In genomic region chr5:112788441-112788840, GRCm38 (mm10) we compare ENCODE assay signal across 23 mouse cellular contexts.
DNase-seq lines count a peak whose midpoint lies in the region; ATAC-seq and TF ChIP-seq lines count a peak whose summit lies in the region.
"Had no signal": no experiment of that assay in that cellular context is flagged by ENCODE, and none has a peak within 500 bp of the region (broad histone marks: within the 10 kb centered on the region; RNA-seq: fewer than 3 reads in every experiment).

No protein-coding gene starts in this region.

- DNase-seq in gastrocnemius, adult 2 months: no peak
- DNase-seq in gastrocnemius, postnatal 36 days: no peak
- peak; percentile 74 for DNase-seq in midbrain, embryonic 11.5 days (ENCODE audit: low spot score, missing footprints)
- DNase-seq in midbrain, postnatal 0 days (ENCODE audit: low spot score): no peak
- peak; percentile 61 for DNase-seq in brain, adult 2 months (ENCODE audit: low read depth, low spot score)
- DNase-seq in telencephalon, adult 2 months (ENCODE audit: low read depth, low spot score): peak; percentile 54
- no peak for DNase-seq in layer of hippocampus, adult 9-11 months
- no peak for DNase-seq in thymus, adult 18-20 months
- DNase-seq: adrenal gland, adult 2 months; adrenal gland, adult 8-10 months; adrenal gland, postnatal 10 days; adrenal gland, postnatal 14 days; adrenal gland, postnatal 25 days; adrenal gland, postnatal 36 days; B cell, adult 2 months; cerebellum, adult 11 months; cerebellum, adult 11-12 months; cerebellum, adult 18-20 months had no signal

- no peak overlapping the region for H3K4me2 ChIP-seq in midbrain, embryonic 11.5 days
- H3K4me2 ChIP-seq in midbrain, postnatal 0 days (ENCODE audit: low read depth, low read length, poor library complexity, severe bottlenecking): no peak overlapping the region

- no peak overlapping the region for H3K9ac ChIP-seq in midbrain, embryonic 11.5 days (ENCODE audit: low read length)
- H3K9ac ChIP-seq in midbrain, postnatal 0 days (replicated peaks; ENCODE audit: low read length, poor library complexity, severe bottlenecking): no peak overlapping the region

- TF ChIP-seq CTCF in gastrocnemius, adult 2 months (IDR thresholded peaks at IDR 0.05): no peak
- TF ChIP-seq CTCF in midbrain, postnatal 0 days (IDR thresholded peaks at IDR 0.05): no peak

- H3K9me3 ChIP-seq in midbrain, embryonic 11.5 days (ENCODE audit: control insufficient read depth, low read length): no peaks in the 10 kb centered on the region
- H3K9me3 ChIP-seq in midbrain, postnatal 0 days (ENCODE audit: low read length): no peaks in the 10 kb centered on the region

- no peaks in the 10 kb centered on the region for H3K4me1 ChIP-seq in midbrain, embryonic 11.5 days (ENCODE audit: control insufficient read depth, insufficient read depth, low read length)
- H3K4me1 ChIP-seq in midbrain, postnatal 0 days (ENCODE audit: insufficient read depth, low read length): no peaks in the 10 kb centered on the region

- intact Hi-C loops in gastrocnemius, adult 2 months (cut with DNase I): no loop called here
- intact Hi-C loops in gastrocnemius, postnatal 36 days (cut with DNase I): no loop called here

- WGBS in midbrain, embryonic 11.5 days: 85% methylated on average over 2 of the region's 2 CpGs
- WGBS in midbrain, postnatal 0 days: 88% methylated on average over 2 of the region's 2 CpGs

- no peak for ATAC-seq in midbrain, embryonic 11.5 days (ENCODE audit: low FRiP score)
- ATAC-seq in midbrain, postnatal 0 days (ENCODE audit: low FRiP score): no peak
- ATAC-seq: activated CD4-positive, CD25-positive, alpha-beta regulatory T cell, adult 4 months; CD4-positive, CD25-positive, alpha-beta regulatory T cell, adult 4 months; Patski had no signal

- H3K4me3 ChIP-seq in gastrocnemius, adult 2 months: no peak overlapping the region
- H3K4me3 ChIP-seq in midbrain, embryonic 11.5 days (ENCODE audit: low read depth, low read length): no peak overlapping the region
- no peak overlapping the region for H3K4me3 ChIP-seq in midbrain, postnatal 0 days (ENCODE audit: low read depth, low read length)

- H3K36me3 ChIP-seq in midbrain, embryonic 11.5 days (ENCODE audit: control insufficient read depth, insufficient read depth, low read length): no peaks in the 10 kb centered on the region
- H3K36me3 ChIP-seq in midbrain, postnatal 0 days (ENCODE audit: insufficient read depth, low read length): no peaks in the 10 kb centered on the region
- H3K36me3 ChIP-seq: G1E had no signal

- H3K27ac ChIP-seq in gastrocnemius, adult 2 months: peak overlapping the region; percentile 16; the same call in 1 of the 2 replicates
- no peak overlapping the region for H3K27ac ChIP-seq in midbrain, embryonic 11.5 days (ENCODE audit: low read depth, low read length)
- no peak overlapping the region for H3K27ac ChIP-seq in midbrain, postnatal 0 days (ENCODE audit: low read depth, low read length)

- no peaks in the 10 kb centered on the region for H3K27me3 ChIP-seq in midbrain, embryonic 11.5 days (ENCODE audit: control insufficient read depth, insufficient read depth, low read length)
- no peaks in the 10 kb centered on the region for H3K27me3 ChIP-seq in midbrain, postnatal 0 days (ENCODE audit: insufficient read depth, low read length)
- H3K27me3 ChIP-seq: CH12.LX had no signal

Comparison
In these comparisons a context has a peak if more than half of its experiments do, and no peak if none do; other contexts are left out.
1. DNase-seq: peak in midbrain, embryonic 11.5 days (single experiment), brain, adult 2 months (single experiment) and telencephalon, adult 2 months (single experiment); none in gastrocnemius, adult 2 months (single experiment), gastrocnemius, postnatal 36 days (0 of 2), midbrain, postnatal 0 days (single experiment), layer of hippocampus, adult 9-11 months (single experiment) and thymus, adult 18-20 months (0 of 2).